Mouse (Mus musculus): ENCODE measurements around the gene Lyg1.

DNA sequence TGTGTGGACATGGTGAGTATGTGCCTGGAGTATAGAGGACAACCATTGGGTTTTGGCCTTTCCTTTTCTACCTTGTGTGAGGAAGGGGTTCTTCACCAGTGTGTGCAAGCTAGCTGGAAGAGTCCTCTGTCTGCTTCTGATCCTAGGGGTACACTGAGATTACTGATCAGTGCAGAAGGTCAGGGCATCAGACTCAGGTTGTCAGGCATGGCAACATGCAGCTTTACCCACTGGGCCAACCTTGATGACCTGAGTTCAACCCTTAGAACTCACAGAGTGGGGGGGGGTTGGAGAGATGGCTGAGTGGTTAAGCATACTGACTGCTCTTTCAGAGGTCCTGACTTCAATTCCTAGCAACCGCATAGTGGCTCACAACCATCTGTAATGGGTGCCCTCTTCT is 26.8 kb upstream of the Lyg1 start:
- TF ChIP-seq ZC3H11A (IDR thresholded peaks at IDR 0.05; ENCODE audit: borderline replicate concordance, low read depth, low read length) (no peak), MAFK (IDR thresholded peaks at IDR 0.05; ENCODE audit: insufficient read depth, low read depth, low read length) (no peak), CHD2 (IDR thresholded peaks at IDR 0.05; ENCODE audit: low read depth, low read length) (no peak), HCFC1 (IDR thresholded peaks at IDR 0.05; ENCODE audit: borderline replicate concordance, insufficient read depth, low read length) (no peak), ZNF384 (IDR thresholded peaks at IDR 0.05; ENCODE audit: low read depth, low read length) (no peak)
